Mouse (Mus musculus) midbrain, embryonic 10.5 days (tissue): ENCODE measurements around the gene Clip2. TPM values are rescaled to one million over a fixed set of nuclear protein-coding genes. Genes with fewer than 3 reads are reported as not detected.

Experiments used
- DNase-seq: peaks from one replicate; pipeline ENCODE4 v3.0.0-alpha.2; 2017; ENCODE audit warnings: low spot score
- H3K27ac ChIP-seq: fragments of 300-500 bp; sonication (generic); replicated peaks from 2 replicates; pipeline ENCODE4 v1.5.1; 2016; ENCODE audit warnings: mild to moderate bottlenecking
- H3K27me3 ChIP-seq: fragments of 300-500 bp; sonication (generic); 2 replicates; pipeline ENCODE4 v1.6.1; 2016; ENCODE audit warnings: low read depth, mild to moderate bottlenecking; ENCODE audit not compliant: poor library complexity, severe bottlenecking
- H3K36me3 ChIP-seq: fragments of 300-500 bp; sonication (generic); 2 replicates; pipeline ENCODE4 v1.6.1; 2016; ENCODE audit warnings: mild to moderate bottlenecking, moderate library complexity
- H3K4me1 ChIP-seq: fragments of 300-500 bp; sonication (generic); 2 replicates; pipeline ENCODE4 v1.6.1; 2016
- H3K4me3 ChIP-seq: fragments of 300-500 bp; sonication (generic); 2 replicates; pipeline ENCODE4 v1.5.1; 2016; ENCODE audit warnings: mild to moderate bottlenecking, moderate library complexity
- H3K9me3 ChIP-seq: fragments of 300-500 bp; sonication (generic); replicated peaks from 2 replicates; pipeline ENCODE4 v1.6.1; 2016; ENCODE audit warnings: mild to moderate bottlenecking
- WGBS: fragments of 180-500 bp; shearing (Covaris S2); methylation state at CpG from one replicate; pipeline ENCODE4 v1.1.7; 2016; 5-methylcytosine and 5-hydroxymethylcytosine counted together
- polyA plus RNA-seq: library from polyadenylated mRNA; unstranded; fragments of >200 nt; fragmentation: Nextera tagmentation; extraction: Ambion mirVana; gene quantifications from 2 replicates; pipeline ENCODE4 v1.2.1, GENCODE M21; 2016

Gene Clip2
- polyA plus RNA-seq, 1 experiment from 2014 or later: 4.6 TPM

GRCm38 (mm10) chr5:134536036-134536435 lies 16.2 kb downstream of the Clip2 start:
- DNase-seq: no peak
- no peaks in the 10 kb centered on the region; the same call in 1 of the 2 replicates for H3K9me3 ChIP-seq
- H3K36me3 ChIP-seq: peaks cover 70% of the 10 kb centered on the region
- H3K27ac ChIP-seq: no peak overlapping the region
- 94% methylated on average over 6 of the region's 6 CpGs for WGBS
- no peaks in the 10 kb centered on the region for H3K27me3 ChIP-seq
- no peak overlapping the region for H3K4me3 ChIP-seq
- peaks cover 20% of the 10 kb centered on the region for H3K4me1 ChIP-seq

- Histone ChIP-seq H3K36me3 (peaks cover 68% of the 10 kb centered on the region), H3K4me3 (no peak overlapping the region), H3K27me3 (no peaks in the 10 kb centered on the region), H3K9me3 (no peaks in the 10 kb centered on the region), H3K27ac (no peak overlapping the region), H3K4me1 (peaks cover 16% of the 10 kb centered on the region)
- 97% methylated on average over 6 of the region's 6 CpGs for WGBS
- no peak for DNase-seq
Measured at GRCm38 (mm10) chr5:134532417-134532816, 19.8 kb downstream of the Clip2 start.

GRCm38 (mm10) chr5:134531585-134531984 lies 20.6 kb downstream of the Clip2 start:
- 92% methylated on average over 9 of the region's 9 CpGs for WGBS
- Histone ChIP-seq H3K4me3 (no peak overlapping the region), H3K36me3 (peaks cover 65% of the 10 kb centered on the region), H3K27me3 (no peaks in the 10 kb centered on the region), H3K4me1 (peaks cover 16% of the 10 kb centered on the region), H3K9me3 (no peaks in the 10 kb centered on the region), H3K27ac (no peak overlapping the region)
- no peak for DNase-seq

DNA sequence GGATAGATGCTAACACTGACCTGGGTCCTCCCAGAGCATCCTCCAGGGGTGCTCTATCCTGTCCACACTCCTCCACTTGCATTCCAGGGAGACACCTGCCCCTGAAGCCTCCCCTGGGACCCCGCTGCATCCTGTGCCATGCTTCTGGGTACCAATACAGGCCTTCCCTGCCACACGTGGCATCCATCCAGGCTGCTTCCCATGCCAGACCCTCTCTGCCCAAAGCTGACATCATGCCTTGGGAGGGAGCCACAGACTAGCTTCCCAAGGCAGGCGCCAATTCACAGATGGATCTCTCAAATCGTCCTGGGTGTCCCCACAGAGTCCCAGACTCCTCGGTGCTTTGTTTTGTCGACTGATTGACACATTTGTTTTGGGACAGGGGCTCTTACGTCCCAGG lies 21.4 kb downstream of the Clip2 start:
- no peaks in the 10 kb centered on the region for H3K27me3 ChIP-seq
- 80% methylated on average over 7 of the region's 7 CpGs for WGBS
- no peak overlapping the region for H3K27ac ChIP-seq
- peaks cover 73% of the 10 kb centered on the region for H3K36me3 ChIP-seq
- no peak for DNase-seq
- no peak overlapping the region for H3K4me3 ChIP-seq
- H3K4me1 ChIP-seq: peaks cover 16% of the 10 kb centered on the region
- no peaks in the 10 kb centered on the region for H3K9me3 ChIP-seq

GRCm38 (mm10) chr5:134528488-134528887 lies 23.7 kb downstream of the Clip2 start:
- no peak overlapping the region for H3K4me3 ChIP-seq
- DNase-seq: no peak
- H3K4me1 ChIP-seq: peaks cover 16% of the 10 kb centered on the region
- no peak overlapping the region for H3K27ac ChIP-seq
- peaks cover 71% of the 10 kb centered on the region for H3K36me3 ChIP-seq
- no peaks in the 10 kb centered on the region for H3K27me3 ChIP-seq
- no peaks in the 10 kb centered on the region for H3K9me3 ChIP-seq
- whole genome bisulfite sequencing: 39% methylated on average over 9 of the region's 9 CpGs

DNA sequence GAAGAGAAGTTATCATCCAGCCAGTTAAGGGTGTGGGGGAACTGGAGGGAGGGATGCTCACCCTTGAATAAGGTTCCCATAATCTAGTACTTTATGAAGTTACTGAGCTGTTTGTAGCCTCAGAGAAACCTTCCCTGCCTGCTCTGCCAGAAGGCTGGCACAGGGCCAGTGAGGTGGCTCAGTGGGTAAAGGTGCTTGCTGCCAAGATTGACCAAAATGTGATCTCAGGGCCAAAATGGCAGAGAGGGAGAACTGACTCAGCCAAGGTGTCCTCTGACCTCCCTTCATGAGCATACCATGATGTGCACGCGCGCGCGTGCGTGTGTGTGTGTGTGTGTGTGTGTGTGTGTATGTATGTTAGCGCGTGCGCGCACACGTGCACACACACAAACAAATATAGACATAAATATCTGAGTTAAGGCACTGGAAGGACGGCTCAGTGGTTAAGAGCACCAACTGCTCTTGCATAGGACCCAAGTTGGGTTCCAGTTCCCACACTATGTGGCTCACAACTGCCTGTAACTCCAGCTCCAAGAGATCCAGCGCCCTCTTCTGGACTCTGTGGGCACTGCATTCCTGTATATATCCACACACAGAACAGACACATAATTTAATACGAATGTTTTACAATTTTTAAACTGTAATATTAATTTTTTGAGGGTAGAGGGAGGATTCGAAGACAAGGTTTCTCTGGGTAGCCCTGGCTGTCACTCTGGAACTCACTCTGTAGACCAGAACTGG lies 26.1 kb downstream of the Clip2 start:
- H3K36me3 ChIP-seq: peaks cover 71% of the 10 kb centered on the region

DNA sequence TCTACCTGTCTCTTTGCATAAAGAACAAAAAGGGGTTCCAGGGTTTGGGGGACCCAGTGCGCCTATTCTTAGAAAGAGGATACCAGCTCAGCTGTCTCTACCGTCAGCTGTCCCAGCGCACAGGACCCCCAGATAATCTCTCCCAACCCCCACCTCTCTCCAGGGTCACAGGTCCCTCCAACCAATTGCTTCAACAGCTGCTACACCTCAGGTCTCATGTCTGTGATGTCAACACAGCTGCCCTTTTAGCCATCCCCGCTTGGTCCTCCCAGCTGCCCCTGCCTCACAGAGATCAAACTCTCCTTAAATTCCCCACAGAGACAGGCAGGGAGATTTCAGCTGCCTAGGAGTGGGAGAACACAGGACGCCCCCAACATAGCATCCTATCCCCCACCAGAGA lies 28.5 kb downstream of the Clip2 start:
- 92% methylated on average over 5 of the region's 5 CpGs for WGBS
- no peak for DNase-seq

More for the DNA sequence above, 26.1 kb downstream of the Clip2 start:
- Histone ChIP-seq H3K27me3 (no peaks in the 10 kb centered on the region), H3K27ac (no peak overlapping the region), H3K9me3 (no peaks in the 10 kb centered on the region), H3K4me3 (no peak overlapping the region), H3K4me1 (peaks cover 16% of the 10 kb centered on the region)
- WGBS: 91% methylated on average over 15 of the region's 15 CpGs
- no peak for DNase-seq

GRCm38 (mm10) chr5:134522524-134522923 lies 29.7 kb downstream of the Clip2 start:
- no peaks in the 10 kb centered on the region for H3K9me3 ChIP-seq
- DNase-seq: no peak
- H3K4me3 ChIP-seq: no peak overlapping the region
- no peak overlapping the region for H3K27ac ChIP-seq
- no peaks in the 10 kb centered on the region for H3K4me1 ChIP-seq
- no peaks in the 10 kb centered on the region for H3K27me3 ChIP-seq
- 92% methylated on average over 26 of the region's 26 CpGs for WGBS
- H3K36me3 ChIP-seq: peaks cover 83% of the 10 kb centered on the region

More for the DNA sequence above, 28.5 kb downstream of the Clip2 start:
- Histone ChIP-seq H3K4me3 (no peak overlapping the region), H3K27me3 (no peaks in the 10 kb centered on the region), H3K9me3 (no peaks in the 10 kb centered on the region), H3K36me3 (peaks cover 74% of the 10 kb centered on the region), H3K27ac (no peak overlapping the region), H3K4me1 (peaks cover 11% of the 10 kb centered on the region)

DNA sequence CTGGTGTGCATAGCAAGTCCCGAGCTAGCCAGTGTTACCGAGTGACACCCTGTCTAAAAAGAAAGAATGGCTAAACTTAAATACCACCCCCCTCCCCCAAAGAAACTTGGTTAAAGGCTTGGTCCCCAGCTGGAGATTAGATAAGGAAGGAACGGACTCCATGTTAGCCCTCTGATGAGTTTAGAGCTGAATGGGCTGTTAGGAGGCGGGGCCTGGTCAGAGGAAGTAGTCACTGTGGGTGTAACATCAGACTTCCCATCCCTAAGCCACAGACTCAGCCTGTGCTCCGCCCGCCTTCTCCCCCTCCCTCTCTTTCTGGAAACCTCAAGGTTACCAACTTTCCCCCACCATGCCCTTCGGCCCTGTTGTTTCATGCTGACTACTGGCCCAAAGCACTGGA lies 30.4 kb downstream of the Clip2 start:
- H3K27ac ChIP-seq: no peak overlapping the region
- no peak overlapping the region for H3K4me3 ChIP-seq
- H3K9me3 ChIP-seq: no peaks in the 10 kb centered on the region
- H3K27me3 ChIP-seq: no peaks in the 10 kb centered on the region
- H3K4me1 ChIP-seq: no peaks in the 10 kb centered on the region
- 90% methylated on average over 7 of the region's 7 CpGs for WGBS
- DNase-seq: no peak
- H3K36me3 ChIP-seq: peaks cover 88% of the 10 kb centered on the region

DNA sequence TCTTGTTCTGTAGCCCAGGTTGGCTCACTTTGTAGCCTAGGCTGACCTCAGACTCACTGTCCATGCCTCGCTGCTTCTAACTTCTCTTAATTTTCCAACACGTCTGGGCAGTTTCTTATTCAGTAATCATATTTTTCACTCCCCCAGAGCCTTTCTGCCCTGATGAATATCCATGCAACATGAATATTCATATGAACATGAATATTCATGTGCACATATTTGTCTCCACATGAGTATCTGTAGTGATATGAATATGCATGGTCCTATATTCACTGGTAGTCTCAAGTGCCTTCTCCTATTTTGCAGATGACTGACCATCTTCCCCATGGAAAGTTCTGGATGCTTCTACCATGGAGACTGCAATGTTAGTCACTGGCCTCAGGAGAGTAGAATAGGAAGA lies 31.1 kb downstream of the Clip2 start:
- Histone ChIP-seq H3K4me1 (no peaks in the 10 kb centered on the region), H3K27ac (no peak overlapping the region), H3K4me3 (no peak overlapping the region), H3K9me3 (no peaks in the 10 kb centered on the region; the same call in 1 of the 2 replicates), H3K36me3 (peaks cover 88% of the 10 kb centered on the region), H3K27me3 (no peaks in the 10 kb centered on the region)
- WGBS: 96% methylated on average over 2 of the region's 2 CpGs
- DNase-seq: no peak

GRCm38 (mm10) chr5:134520120-134520519 lies 32.1 kb downstream of the Clip2 start:
- Histone ChIP-seq H3K36me3 (peaks cover 88% of the 10 kb centered on the region), H3K4me3 (no peak overlapping the region), H3K9me3 (no peaks in the 10 kb centered on the region; the same call in 1 of the 2 replicates), H3K27ac (no peak overlapping the region), H3K27me3 (no peaks in the 10 kb centered on the region), H3K4me1 (no peaks in the 10 kb centered on the region)
- no peak for DNase-seq
- WGBS: 92% methylated on average over 4 of the region's 4 CpGs

GRCm38 (mm10) chr5:134519471-134519870 lies 32.8 kb downstream of the Clip2 start:
- H3K36me3 ChIP-seq: peaks cover 90% of the 10 kb centered on the region
- no peak overlapping the region for H3K4me3 ChIP-seq
- no peaks in the 10 kb centered on the region for H3K27me3 ChIP-seq
- no peaks in the 10 kb centered on the region for H3K4me1 ChIP-seq
- H3K9me3 ChIP-seq: no peaks in the 10 kb centered on the region; the same call in 1 of the 2 replicates
- no peak for DNase-seq
- no peak overlapping the region for H3K27ac ChIP-seq
- WGBS: 93% methylated on average over 5 of the region's 5 CpGs

- 0 out of 2 replicates have a peak, but pooled peaks cover 2% of the 10 kb centered on the region for H3K4me1 ChIP-seq
- 90% methylated on average over 5 of the region's 5 CpGs for WGBS
- no peak overlapping the region for H3K4me3 ChIP-seq
- no peak for DNase-seq
- no peaks in the 10 kb centered on the region for H3K27me3 ChIP-seq
- H3K9me3 ChIP-seq: peaks cover 3% of the 10 kb centered on the region; the same call in 1 of the 2 replicates
- peaks cover 94% of the 10 kb centered on the region for H3K36me3 ChIP-seq
- no peak overlapping the region for H3K27ac ChIP-seq
Measured at GRCm38 (mm10) chr5:134512086-134512485, 40.1 kb downstream of the Clip2 start.
